Mouse (Mus musculus): ENCODE data around the gene Vmn2r87. TPM values are rescaled to one million over a fixed set of nuclear protein-coding genes. Genes with fewer than 3 reads are reported as not detected.
"Not testable (repeated sequence)": the region's sequence is repeated elsewhere in the genome, so short reads cannot be mapped to it uniquely, and the experiment has no call there.

The Vmn2r87 gene
- not detected in 2 replicates for polyA plus RNA-seq (2015; fragmentation: Nextera tagmentation; extraction: Ambion mirVana)

GRCm38 (mm10) chr10:130497296-130497695 lies at the start of gene Vmn2r87:
Gene Vmn2r87 (minus strand): TSS chr10:130497396.
- no peak within 1 kb of the TSS for H3K9ac ChIP-seq
- H3K27me3 ChIP-seq, result no peaks in the 10 kb centered on the region
- H3K9me3 ChIP-seq, result no peaks in the 10 kb centered on the region
- no peaks in the 10 kb centered on the region for H3K4me1 ChIP-seq
- no peak within 1 kb of the TSS for H3K27ac ChIP-seq
- H3K4me2 ChIP-seq (replicated peaks), result no peak within 1 kb of the TSS
- ATAC-seq (ENCODE audit: low FRiP score, low read depth), result no peak
- H3K4me3 ChIP-seq, result no peak within 1 kb of the TSS
- no peaks in the 10 kb centered on the region for H3K36me3 ChIP-seq

DNA sequence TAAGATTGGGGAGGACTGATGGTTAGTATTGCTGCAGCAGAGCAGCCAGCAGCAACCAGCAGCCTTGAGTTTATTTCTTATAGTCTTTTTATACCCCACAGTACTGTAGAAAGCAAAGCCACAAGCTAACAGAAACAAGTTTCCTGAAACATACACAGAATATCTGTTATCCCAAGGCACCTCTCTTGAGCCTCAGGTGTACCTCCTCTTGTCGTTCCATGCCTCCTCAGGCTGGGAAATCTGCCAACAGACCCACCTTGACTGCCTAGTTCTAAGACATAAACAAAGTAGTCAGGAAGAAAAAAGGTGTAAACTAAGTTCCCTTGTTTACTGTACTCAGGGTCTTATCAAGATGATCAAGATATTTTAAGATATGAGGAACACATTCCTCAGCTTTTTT lies 47.1 kb upstream of the Vmn2r87 start:
- not testable (repeated sequence) for H3K4me1 ChIP-seq; ATAC-seq (ENCODE audit: low FRiP score, low read depth); H3K36me3 ChIP-seq; H3K4me3 ChIP-seq; H3K9ac ChIP-seq; H3K9me3 ChIP-seq; H3K27ac ChIP-seq; H3K27me3 ChIP-seq; H3K4me2 ChIP-seq (replicated peaks)
- 40% methylated on average over 1 of the region's 1 CpGs for WGBS

- H3K27me3 ChIP-seq, H3K36me3 ChIP-seq, H3K4me1 ChIP-seq, H3K9me3 ChIP-seq: not testable (repeated sequence)
- Histone ChIP-seq H3K4me2 (replicated peaks) (peak overlapping the region; percentile 65), H3K27ac (peak overlapping the region; percentile 66; the same call in 1 of the 2 replicates), H3K4me3 (peak overlapping the region; percentile 61), H3K9ac (peak overlapping the region; percentile 59)
- WGBS, result 1% methylated on average over 21 of the region's 21 CpGs
- peak; percentile 98 for ATAC-seq (ENCODE audit: low FRiP score, low read depth)
Observed at GRCm38 (mm10) chr10:130541931-130542691, 44.9 kb upstream of the Vmn2r87 start.

DNA sequence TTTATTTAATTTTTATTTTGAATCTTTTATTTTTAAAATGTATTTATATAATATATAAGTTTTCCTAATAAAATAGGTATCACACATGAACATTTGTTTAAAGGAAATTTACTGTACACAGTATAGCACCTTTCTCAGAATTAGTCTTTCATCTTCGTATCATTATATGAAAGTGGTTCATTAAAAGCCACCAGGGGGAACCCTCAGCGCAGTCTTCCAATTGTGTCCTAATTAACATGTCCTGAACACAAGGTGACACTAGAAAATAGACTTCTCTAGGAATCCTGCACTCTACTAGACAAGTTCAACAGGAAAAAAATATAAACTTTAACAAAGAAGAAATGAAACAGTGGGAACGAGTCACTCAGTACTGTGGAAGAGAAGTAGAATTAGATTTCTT lies 38.9 kb upstream of the Vmn2r87 start:
- WGBS, result 76% methylated on average over 3 of the region's 3 CpGs
- no peaks in the 10 kb centered on the region for H3K36me3 ChIP-seq
- H3K27me3 ChIP-seq, result no peaks in the 10 kb centered on the region
- H3K4me1 ChIP-seq, result no peaks in the 10 kb centered on the region
- H3K9ac ChIP-seq, result no peak overlapping the region
- H3K9me3 ChIP-seq, result no peaks in the 10 kb centered on the region
- ATAC-seq (ENCODE audit: low FRiP score, low read depth), result no peak
- no peak overlapping the region for H3K27ac ChIP-seq
- H3K4me3 ChIP-seq, result no peak overlapping the region
- H3K4me2 ChIP-seq (replicated peaks), result no peak overlapping the region

GRCm38 (mm10) chr10:130527926-130528325 lies 30.7 kb upstream of the Vmn2r87 start:
- Histone ChIP-seq H3K4me3 (no peak overlapping the region), H3K36me3 (no peaks in the 10 kb centered on the region), H3K9me3 (no peaks in the 10 kb centered on the region), H3K4me2 (replicated peaks) (no peak overlapping the region), H3K9ac (no peak overlapping the region), H3K4me1 (no peaks in the 10 kb centered on the region), H3K27ac (no peak overlapping the region), H3K27me3 (no peaks in the 10 kb centered on the region)
- ATAC-seq (ENCODE audit: low FRiP score, low read depth), result no peak
- 29% methylated on average over 10 of the region's 10 CpGs for WGBS

- 2% methylated on average over 36 of the region's 36 CpGs for WGBS
- Histone ChIP-seq H3K27ac (peak overlapping the region; percentile 61; the same call in 1 of the 2 replicates), H3K4me2 (replicated peaks) (peak overlapping the region; percentile 80), H3K9ac (peak overlapping the region; percentile 67), H3K4me1 (no peaks in the 10 kb centered on the region), H3K36me3 (no peaks in the 10 kb centered on the region), H3K27me3 (no peaks in the 10 kb centered on the region), H3K9me3 (no peaks in the 10 kb centered on the region), H3K4me3 (peak overlapping the region; percentile 54)
- ATAC-seq (ENCODE audit: low FRiP score, low read depth), result peak; percentile 96
Observed at GRCm38 (mm10) chr10:130470311-130470760, 26.9 kb downstream of the Vmn2r87 start.

- H3K9me3 ChIP-seq; H3K27ac ChIP-seq; H3K36me3 ChIP-seq; H3K4me3 ChIP-seq; H3K4me2 ChIP-seq (replicated peaks); H3K9ac ChIP-seq; H3K27me3 ChIP-seq; H3K4me1 ChIP-seq; ATAC-seq (ENCODE audit: low FRiP score, low read depth): not testable (repeated sequence)
- 87% methylated on average over 1 of the region's 1 CpGs for WGBS
Observed at GRCm38 (mm10) chr10:130455950-130456349, 41.2 kb downstream of the Vmn2r87 start, which contains the start of gene Vmn2r86. Gene Vmn2r86 (minus strand): TSS chr10:130456050.

GRCm38 (mm10) chr10:130444776-130445175 lies 52.4 kb downstream of the Vmn2r87 start:
- no peaks in the 10 kb centered on the region for H3K36me3 ChIP-seq
- 0 out of 2 replicates have a peak, but pooled peaks cover 4% of the 10 kb centered on the region for H3K9me3 ChIP-seq
- no peak overlapping the region for H3K27ac ChIP-seq
- no peak overlapping the region for H3K4me2 ChIP-seq (replicated peaks)
- 89% methylated on average over 21 of the region's 21 CpGs for WGBS
- H3K27me3 ChIP-seq, result no peaks in the 10 kb centered on the region
- no peaks in the 10 kb centered on the region for H3K4me1 ChIP-seq
- no peak overlapping the region for H3K4me3 ChIP-seq
- ATAC-seq (ENCODE audit: low FRiP score, low read depth), result no peak
- no peak overlapping the region for H3K9ac ChIP-seq

DNA sequence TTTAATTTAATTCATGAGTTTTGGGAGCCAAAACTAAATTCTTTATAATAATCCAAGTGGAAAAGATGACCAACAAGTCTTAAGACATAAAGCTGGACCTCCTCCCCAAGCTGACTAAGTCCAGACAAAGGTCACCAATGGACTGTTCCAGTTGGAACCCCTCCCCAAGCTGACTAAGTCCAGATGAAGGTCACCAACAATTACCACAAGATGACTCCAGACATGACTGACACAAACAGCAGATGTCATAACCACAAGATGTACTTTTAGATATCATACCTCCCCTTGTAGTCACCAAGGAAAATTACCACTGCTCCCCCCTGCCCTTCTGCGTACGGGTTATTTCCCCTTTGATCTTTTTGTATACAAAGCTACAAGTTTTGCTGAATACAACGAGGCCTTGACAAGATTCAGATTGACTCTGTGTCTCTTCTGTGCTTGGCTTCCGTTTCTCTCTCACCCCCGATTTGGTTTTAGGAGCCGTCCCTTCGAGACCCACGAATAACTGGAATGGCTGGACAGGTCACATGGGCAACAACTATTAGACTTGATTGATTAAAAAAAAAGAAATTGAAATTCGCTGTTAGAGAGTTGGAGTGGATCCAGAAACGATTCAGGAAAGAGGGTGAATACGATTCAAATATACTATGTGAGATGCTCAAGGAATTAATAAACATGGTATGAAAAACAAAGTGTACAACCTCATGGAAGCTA lies 62.9 kb downstream of the Vmn2r87 start:
- not testable (repeated sequence) for H3K4me3 ChIP-seq; H3K27me3 ChIP-seq; H3K36me3 ChIP-seq; H3K27ac ChIP-seq; H3K9me3 ChIP-seq; ATAC-seq (ENCODE audit: low FRiP score, low read depth); H3K9ac ChIP-seq; H3K4me1 ChIP-seq; H3K4me2 ChIP-seq (replicated peaks)
- 84% methylated on average over 11 of the region's 11 CpGs for WGBS

- not testable (repeated sequence) for H3K27ac ChIP-seq; H3K4me3 ChIP-seq; H3K36me3 ChIP-seq; H3K27me3 ChIP-seq; ATAC-seq (ENCODE audit: low FRiP score, low read depth); H3K4me1 ChIP-seq; H3K4me2 ChIP-seq (replicated peaks); H3K9ac ChIP-seq; H3K9me3 ChIP-seq
Observed at GRCm38 (mm10) chr10:130429603-130430002, 67.6 kb downstream of the Vmn2r87 start, which contains the start of gene Vmn2r85. Gene Vmn2r85 (minus strand): TSS chr10:130429703.

GRCm38 (mm10) chr10:130422368-130422767 lies 74.8 kb downstream of the Vmn2r87 start:
- H3K9me3 ChIP-seq; H3K27ac ChIP-seq; H3K4me2 ChIP-seq (replicated peaks); H3K36me3 ChIP-seq; H3K4me1 ChIP-seq; ATAC-seq (ENCODE audit: low FRiP score, low read depth); H3K4me3 ChIP-seq; H3K27me3 ChIP-seq; H3K9ac ChIP-seq: not testable (repeated sequence)
- 70% methylated on average over 2 of the region's 2 CpGs for WGBS

All from limb, embryonic 13.5 days (tissue).